Mouse (Mus musculus): ENCODE measurements at regions not wholly inside any gene's neighbourhood (a gene's known extent, or its start where the extent isn't known, plus 50 kb on each side); places are given as distances from the start of the nearest gene placed in this dataset.
A peak's percentile ranks its signal among the peaks of the same experiment; 100 is the strongest.

DNA sequence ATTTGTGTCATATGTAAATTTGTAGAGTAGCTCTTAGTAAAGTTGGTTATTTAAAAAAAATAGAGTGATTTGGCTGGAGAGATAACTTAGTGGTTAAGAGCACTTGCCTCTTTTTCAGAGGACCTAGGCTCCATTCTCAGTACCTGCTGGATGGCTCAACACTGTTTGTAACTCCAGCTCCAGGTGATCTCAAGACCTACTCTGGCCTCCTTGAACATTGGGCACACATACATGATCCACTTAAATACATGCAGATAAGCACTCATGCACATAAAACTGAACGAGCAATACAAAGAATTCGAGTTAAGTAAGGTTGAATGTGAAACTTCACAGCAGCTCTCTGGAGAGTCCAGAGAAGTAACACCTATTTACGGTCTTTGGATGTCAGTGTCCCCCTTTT lies 104.2 kb upstream of the Ptbp2 start:
- no peak for TF ChIP-seq POLR2A (IDR thresholded peaks at IDR 0.05; ENCODE audit: borderline replicate concordance, extremely low read depth, insufficient read depth, insufficient read length, poor library complexity, severe bottlenecking)
- TF ChIP-seq CTCF (IDR thresholded peaks at IDR 0.05; ENCODE audit: borderline replicate concordance, extremely low read depth, insufficient read depth, insufficient read length): no peak
- no peak for DNase-seq (ENCODE audit: low read depth)

DNA sequence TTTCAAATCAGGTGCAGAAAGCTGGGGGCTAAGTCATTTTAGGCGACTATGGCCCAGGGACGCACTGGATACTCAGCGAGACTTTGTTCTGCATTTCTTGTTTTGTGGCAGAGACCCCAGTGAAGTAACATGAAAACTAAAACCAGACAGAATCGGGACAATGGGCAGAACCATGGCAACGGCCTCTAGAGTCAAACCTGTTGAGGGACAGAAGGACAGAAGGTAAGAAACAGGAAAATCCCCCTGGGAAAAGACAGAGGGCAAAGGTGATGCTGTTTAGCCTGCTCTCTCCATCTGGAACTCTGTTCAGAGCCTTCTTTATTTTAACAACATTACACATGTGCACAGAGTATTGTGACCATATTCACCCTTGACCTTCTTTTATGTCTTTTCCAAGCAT lies 92.1 kb upstream of the Ptbp2 start:
- DNase-seq (ENCODE audit: low read depth): no peak
- TF ChIP-seq POLR2A (IDR thresholded peaks at IDR 0.05; ENCODE audit: borderline replicate concordance, extremely low read depth, insufficient read depth, insufficient read length, poor library complexity, severe bottlenecking): no peak

DNA sequence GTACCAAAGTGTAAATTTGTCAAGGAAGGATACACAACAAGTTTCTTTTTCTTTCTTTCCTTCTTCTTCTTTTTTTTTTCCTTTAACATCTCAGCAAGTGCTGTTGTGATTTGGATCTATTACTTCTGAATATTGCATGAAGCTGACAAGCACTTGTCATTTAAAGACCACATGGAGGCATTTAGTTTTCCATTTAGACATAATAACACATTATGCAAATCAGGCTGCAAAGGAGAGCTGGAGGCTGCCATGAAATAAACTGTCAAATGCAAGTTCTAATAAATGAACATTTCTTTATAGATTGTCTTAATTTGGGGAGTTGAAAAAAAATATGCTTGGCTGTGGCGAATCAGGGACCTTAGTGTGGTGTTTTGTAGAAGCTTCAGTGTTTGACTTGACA lies 90.8 kb upstream of the Ptbp2 start:
- no peak for TF ChIP-seq POLR2A (IDR thresholded peaks at IDR 0.05; ENCODE audit: borderline replicate concordance, extremely low read depth, insufficient read depth, insufficient read length, poor library complexity, severe bottlenecking)
- TF ChIP-seq CTCF (IDR thresholded peaks at IDR 0.05; ENCODE audit: borderline replicate concordance, extremely low read depth, insufficient read depth, insufficient read length): no peak
- DNase-seq (ENCODE audit: low read depth): peak; percentile 69

DNA sequence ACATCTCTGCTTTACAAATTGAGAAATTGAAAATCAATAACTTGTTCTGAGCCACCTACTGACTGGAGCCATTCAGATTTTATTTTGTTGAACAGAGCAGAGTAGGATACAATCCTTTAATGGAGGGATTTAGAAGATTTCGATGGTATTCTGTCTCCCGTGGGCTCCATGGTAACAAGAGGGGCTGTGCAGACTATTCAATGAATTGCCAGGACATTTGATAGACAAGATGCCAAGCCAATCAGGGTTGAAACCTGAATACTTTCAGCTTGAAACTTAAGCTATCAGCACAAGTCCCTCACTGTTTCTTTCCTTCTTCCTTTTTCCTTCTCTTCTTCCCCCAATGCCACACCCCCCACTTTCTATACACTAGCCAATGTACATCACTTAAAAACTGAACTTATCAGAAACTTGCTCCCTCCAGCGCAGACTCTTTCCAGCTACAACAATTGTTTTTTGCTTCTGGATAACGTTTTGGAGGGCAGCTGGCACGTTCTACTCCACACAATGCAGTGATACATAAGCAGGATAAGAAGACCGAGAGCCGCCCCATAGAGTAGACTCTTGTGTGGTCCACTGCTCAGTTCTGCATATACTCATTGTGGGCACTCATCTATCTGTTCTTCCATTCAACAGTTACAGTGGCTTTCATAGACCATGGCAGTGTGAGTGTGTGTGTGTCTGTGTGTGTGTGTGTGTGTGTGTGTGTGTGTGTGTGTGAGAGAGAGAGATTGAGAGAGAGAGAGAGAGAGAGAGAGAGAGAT lies 78.1 kb upstream of the Ptbp2 start:
- DNase-seq (ENCODE audit: low read depth): peak; percentile 89

More for the DNA sequence above, 78.1 kb upstream of the Ptbp2 start:
- TF ChIP-seq POLR2A (IDR thresholded peaks at IDR 0.05; ENCODE audit: borderline replicate concordance, extremely low read depth, insufficient read depth, insufficient read length, poor library complexity, severe bottlenecking): no peak

All from brain, embryonic 14.5 days (tissue).